Mouse (Mus musculus): ENCODE measurements at regions not wholly inside any gene's neighbourhood (a gene's known extent, or its start where the extent isn't known, plus 50 kb on each side); places are given as distances from the start of the nearest gene placed in this dataset.
"Not testable (repeated sequence)": the region's sequence is repeated elsewhere in the genome, so short reads cannot be mapped to it uniquely, and the experiment has no call there.

DNA sequence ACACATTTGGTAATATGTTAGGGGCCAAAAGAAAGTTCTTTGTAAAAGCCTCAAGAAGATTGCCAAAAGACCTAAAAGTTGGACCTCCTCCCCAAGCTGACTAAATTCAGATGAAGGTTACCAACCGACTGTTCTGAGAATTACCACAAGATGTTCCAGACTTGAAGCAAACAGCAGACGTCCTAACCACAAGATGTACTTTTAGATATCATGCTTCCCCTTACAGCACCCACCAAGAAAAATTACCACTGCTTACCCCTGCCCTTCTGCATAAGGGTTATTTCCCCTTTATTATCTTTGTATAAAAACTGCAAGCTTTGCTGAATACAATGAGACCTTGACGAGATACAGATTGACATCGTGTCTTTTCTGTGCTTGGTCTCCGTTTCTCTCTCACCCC, 121.6 kb upstream of the Cst10 start:
- 85% methylated on average over 5 of the region's 5 CpGs for WGBS
- no peak overlapping the region for H3K4me2 ChIP-seq (replicated peaks; ENCODE audit: low read depth, low read length)

DNA sequence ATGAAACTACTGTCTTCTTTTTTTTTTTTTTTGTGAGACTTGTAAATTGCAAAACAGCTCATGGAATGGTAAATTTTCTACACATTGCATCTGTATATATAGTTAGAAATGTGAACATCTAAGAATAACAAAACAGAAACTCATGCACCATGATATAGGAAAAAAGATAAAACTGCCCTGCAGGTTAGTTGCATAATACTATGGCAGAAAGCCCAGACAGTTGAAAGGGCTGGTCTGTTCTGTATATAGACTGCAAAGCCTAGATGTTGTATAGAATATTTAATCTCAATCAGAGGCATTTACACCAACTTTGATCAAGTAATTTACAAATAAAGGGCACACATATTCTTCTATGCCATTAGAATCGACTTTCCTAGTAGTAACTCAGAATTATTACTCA, 120.7 kb upstream of the Cst10 start:
- WGBS, result 69% methylated on average over 1 of the region's 1 CpGs
- no peaks in the 10 kb centered on the region for H3K27me3 ChIP-seq (ENCODE audit: control insufficient read depth, insufficient read depth, low read length)
- no peak overlapping the region for H3K9ac ChIP-seq (ENCODE audit: low read depth, low read length)
- H3K27ac ChIP-seq (ENCODE audit: low read depth, low read length), result no peak overlapping the region
- ATAC-seq (ENCODE audit: low FRiP score, low TSS enrichment), result no peak
- H3K4me2 ChIP-seq (replicated peaks; ENCODE audit: low read depth, low read length), result no peak overlapping the region
- H3K4me1 ChIP-seq (ENCODE audit: control insufficient read depth, insufficient read depth, low read length), result no peaks in the 10 kb centered on the region
- no peak overlapping the region for H3K4me3 ChIP-seq (ENCODE audit: low read length)
- H3K9me3 ChIP-seq (ENCODE audit: control insufficient read depth, low read length), result no peaks in the 10 kb centered on the region
- H3K36me3 ChIP-seq (ENCODE audit: control insufficient read depth, insufficient read depth, low read length), result no peaks in the 10 kb centered on the region

More for the DNA sequence above, 121.6 kb upstream of the Cst10 start:
- Histone ChIP-seq H3K27ac (ENCODE audit: low read depth, low read length) (no peak overlapping the region), H3K27me3 (ENCODE audit: control insufficient read depth, insufficient read depth, low read length) (no peaks in the 10 kb centered on the region), H3K9me3 (ENCODE audit: control insufficient read depth, low read length) (no peaks in the 10 kb centered on the region), H3K9ac (ENCODE audit: low read depth, low read length) (no peak overlapping the region), H3K4me3 (ENCODE audit: low read length) (no peak overlapping the region), H3K36me3 (ENCODE audit: control insufficient read depth, insufficient read depth, low read length) (no peaks in the 10 kb centered on the region), H3K4me1 (ENCODE audit: control insufficient read depth, insufficient read depth, low read length) (no peaks in the 10 kb centered on the region)
- no peak for ATAC-seq (ENCODE audit: low FRiP score, low TSS enrichment)

DNA sequence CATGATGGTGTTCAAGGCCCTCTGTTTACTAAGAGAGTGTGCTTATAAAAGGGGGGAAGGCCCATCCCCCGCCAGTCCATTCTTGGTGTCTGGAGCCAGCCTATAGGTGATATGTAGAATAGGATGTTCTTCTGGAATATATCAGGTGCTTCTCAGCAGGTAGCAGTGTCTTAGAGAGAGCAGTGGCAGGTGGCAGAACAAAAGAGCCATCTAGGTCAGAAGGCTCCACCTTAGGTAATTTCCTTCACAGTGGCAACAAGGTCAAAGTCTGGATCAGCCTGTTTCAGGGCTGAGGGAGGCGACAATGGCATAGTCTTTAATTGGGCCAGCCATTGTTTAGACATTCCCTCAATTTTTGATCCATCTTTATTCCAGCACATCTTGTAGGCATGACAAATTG, 107.9 kb upstream of the Cst10 start:
- H3K27me3 ChIP-seq (ENCODE audit: control insufficient read depth, insufficient read depth, low read length); ATAC-seq (ENCODE audit: low FRiP score, low TSS enrichment); H3K4me2 ChIP-seq (replicated peaks; ENCODE audit: low read depth, low read length); H3K9me3 ChIP-seq (ENCODE audit: control insufficient read depth, low read length); H3K36me3 ChIP-seq (ENCODE audit: control insufficient read depth, insufficient read depth, low read length); H3K4me3 ChIP-seq (ENCODE audit: low read length); H3K27ac ChIP-seq (ENCODE audit: low read depth, low read length); H3K4me1 ChIP-seq (ENCODE audit: control insufficient read depth, insufficient read depth, low read length); H3K9ac ChIP-seq (ENCODE audit: low read depth, low read length): not testable (repeated sequence)
- 92% methylated on average over 2 of the region's 2 CpGs for WGBS

DNA sequence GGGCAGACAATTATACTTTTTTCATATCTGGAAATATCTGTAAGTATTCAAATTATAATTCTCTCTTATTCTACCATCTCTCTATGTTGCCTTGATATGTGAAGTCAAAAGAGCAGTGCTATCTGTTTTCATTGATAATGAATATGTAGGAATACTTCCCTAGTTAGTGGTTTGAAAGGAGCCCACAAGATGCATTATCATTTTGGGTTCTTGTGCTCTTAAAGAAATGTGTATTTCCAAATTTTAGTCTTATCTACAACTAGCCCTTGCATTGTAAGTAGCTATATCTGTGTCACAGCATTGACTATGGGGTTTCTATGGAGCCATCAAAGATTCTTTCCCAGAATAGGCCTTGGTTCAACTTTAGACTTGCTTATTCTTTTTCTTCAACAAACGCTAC, 99.3 kb upstream of the Cst10 start:
- Histone ChIP-seq H3K9me3 (ENCODE audit: control insufficient read depth, low read length) (peaks cover 17% of the 10 kb centered on the region), H3K4me2 (replicated peaks; ENCODE audit: low read depth, low read length) (no peak overlapping the region), H3K27ac (ENCODE audit: low read depth, low read length) (no peak overlapping the region), H3K4me3 (ENCODE audit: low read length) (no peak overlapping the region), H3K36me3 (ENCODE audit: control insufficient read depth, insufficient read depth, low read length) (no peaks in the 10 kb centered on the region), H3K27me3 (ENCODE audit: control insufficient read depth, insufficient read depth, low read length) (no peaks in the 10 kb centered on the region), H3K9ac (ENCODE audit: low read depth, low read length) (no peak overlapping the region), H3K4me1 (ENCODE audit: control insufficient read depth, insufficient read depth, low read length) (no peaks in the 10 kb centered on the region)
- WGBS, result 91% methylated on average over 1 of the region's 1 CpGs
- ATAC-seq (ENCODE audit: low FRiP score, low TSS enrichment), result no peak

DNA sequence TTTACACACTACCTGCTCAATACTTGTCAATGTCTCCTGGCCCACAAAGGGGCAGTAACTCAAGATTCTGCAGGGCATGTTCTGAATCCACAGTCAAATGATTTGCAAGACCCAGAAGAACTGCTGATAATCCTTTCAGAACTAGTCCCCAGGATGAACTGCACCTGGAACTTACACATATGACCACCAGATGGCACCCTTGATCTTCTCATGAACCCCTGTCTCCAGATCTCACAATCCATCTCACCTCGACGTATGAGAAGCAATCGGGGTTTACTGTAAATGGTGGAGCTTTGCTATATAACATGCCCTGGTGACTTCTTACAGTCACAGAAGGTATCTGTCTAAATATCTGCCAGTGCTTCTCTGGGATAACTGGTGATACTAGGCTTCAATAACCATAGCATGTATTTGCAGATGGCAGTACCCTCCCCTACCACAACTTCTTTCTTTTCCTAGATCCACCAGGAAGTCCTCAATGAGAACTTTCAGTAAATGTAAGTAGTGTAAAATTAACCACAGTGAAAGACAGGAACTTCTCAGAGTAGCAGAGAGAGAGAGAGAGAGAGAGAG, 54.5 kb upstream of the Cst10 start:
- Histone ChIP-seq H3K36me3 (ENCODE audit: control insufficient read depth, insufficient read depth, low read length) (no peaks in the 10 kb centered on the region), H3K27ac (ENCODE audit: low read depth, low read length) (no peak overlapping the region), H3K4me1 (ENCODE audit: control insufficient read depth, insufficient read depth, low read length) (no peaks in the 10 kb centered on the region), H3K9me3 (ENCODE audit: control insufficient read depth, low read length) (no peaks in the 10 kb centered on the region), H3K9ac (ENCODE audit: low read depth, low read length) (no peak overlapping the region), H3K4me2 (replicated peaks; ENCODE audit: low read depth, low read length) (no peak overlapping the region), H3K27me3 (ENCODE audit: control insufficient read depth, insufficient read depth, low read length) (no peaks in the 10 kb centered on the region), H3K4me3 (ENCODE audit: low read length) (no peak overlapping the region)
- 14% methylated on average over 3 of the region's 3 CpGs for WGBS
- ATAC-seq (ENCODE audit: low FRiP score, low TSS enrichment), result peak; percentile 78; the same call in 1 of the 2 replicates

All from kidney, embryonic 14.5 days (tissue).